Mouse (Mus musculus): ENCODE results near the gene Cage1.

Gene Cage1

DNA sequence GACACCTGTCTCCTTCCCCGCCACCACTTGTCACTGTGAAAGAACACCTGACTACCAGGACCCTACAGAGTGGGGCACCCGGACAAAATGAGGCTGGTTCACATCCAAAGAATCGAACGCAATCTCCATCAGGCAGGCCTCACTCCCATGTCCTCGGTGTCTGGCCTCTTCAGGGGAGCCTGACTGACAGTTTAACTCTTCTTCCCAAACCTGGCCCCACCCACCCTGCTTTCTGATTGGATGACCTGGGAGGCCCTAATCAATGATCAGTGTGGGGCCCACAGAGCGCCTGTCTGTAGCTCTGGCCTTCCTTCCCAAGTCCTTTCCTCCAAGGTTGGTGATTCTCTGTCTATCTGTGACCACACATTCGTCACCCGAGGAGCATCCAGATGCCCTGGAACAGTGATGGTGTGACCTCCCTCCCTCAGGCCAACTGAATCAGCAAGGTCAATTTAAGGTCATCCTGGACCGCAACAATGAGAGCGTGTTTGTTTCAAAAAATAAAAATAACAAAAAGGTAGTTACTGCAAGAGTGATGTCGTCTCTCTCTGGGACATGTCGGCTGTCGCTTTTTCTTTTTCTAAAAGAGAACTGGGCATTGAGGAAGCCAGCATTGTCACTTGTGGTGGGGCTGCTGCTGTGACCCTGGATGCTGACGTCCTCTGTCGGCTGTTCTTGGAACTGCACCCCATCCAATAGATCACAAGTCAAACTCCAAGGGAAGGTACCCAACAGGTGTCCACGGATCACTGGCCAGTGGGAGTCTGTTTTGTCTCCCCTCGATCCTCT, 71.5 kb downstream of the Cage1 start:
- DNase-seq (ENCODE audit: low spot score in 2 of 2) = no peak

DNA sequence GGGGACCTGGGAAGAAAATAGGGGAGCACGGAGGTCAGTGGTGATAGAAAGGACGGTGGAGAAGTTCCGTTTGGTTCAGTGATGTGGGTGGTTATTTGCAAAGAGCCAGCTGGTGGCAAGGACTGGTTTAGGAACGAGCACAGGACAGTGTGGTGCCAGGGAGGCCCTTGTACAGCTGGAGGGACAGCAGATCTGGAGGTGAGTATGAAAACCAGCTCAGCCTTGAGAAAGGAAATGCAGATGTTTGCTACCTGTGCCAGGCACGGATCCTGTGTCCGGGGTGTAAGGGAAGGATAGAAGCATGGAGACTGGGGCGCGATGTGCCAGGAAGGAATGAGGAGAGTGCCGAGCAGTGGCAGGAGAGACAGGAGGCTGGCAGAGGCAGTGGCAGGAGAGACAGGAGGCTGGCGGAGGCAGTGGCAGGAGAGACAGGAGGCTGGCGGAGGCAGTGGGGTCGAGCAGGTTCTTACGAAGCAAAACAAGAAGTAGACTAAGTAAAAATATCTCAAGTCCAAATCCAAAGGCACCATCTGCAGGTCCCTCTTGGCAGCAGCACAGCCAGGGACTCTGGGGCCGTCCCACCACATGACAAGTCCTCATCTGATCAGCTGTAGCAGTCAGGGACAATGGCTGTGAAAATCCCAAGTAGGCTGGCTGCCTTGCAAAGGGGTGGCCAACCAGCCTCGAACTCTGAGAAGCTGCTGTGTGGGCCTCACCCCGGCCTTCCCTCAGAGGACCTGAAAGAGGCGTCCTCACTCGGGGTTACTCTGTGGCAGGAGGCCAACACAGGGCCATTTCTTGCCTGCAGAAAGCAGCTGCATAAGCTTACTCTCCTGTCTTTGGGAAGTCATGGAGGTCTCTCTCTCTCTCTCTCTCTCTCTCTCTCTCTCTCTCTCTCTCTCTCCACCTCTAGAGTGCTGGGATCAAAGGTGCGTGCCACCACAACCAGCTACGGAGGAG, 72.5 kb downstream of the Cage1 start:
- no peak for DNase-seq (ENCODE audit: low spot score in 2 of 2)

DNA sequence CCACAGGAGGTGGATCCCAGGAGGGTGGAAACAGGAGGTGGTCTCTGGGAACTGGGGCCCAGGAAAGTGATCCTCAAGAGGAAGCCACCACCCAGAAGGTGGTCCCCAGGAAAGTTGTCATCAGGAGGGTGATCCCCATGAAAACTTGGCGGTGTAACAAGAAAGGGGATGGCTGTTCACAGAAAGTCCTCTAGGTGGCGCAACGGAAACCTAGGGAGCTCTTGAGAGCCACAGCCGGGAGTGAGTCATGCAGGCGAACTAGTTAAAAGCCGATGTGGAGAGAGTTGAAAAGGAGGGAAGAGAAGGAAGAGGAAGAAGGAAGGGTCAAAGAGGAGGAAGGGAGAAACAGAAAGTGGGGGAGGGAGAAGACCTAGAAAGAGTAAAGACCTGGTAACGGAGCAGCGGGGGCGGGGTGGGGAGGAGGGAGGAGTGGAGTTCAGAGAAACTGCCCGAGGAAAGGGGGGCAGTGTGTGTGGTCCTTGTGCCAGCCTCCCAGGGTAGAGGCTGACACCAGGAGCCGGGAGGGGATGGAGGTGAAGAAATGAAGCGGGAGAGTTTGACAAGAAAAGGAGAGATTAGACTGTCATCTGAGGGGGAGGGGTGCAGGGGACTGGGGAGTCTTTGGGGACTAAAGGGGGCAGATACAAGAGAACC, 73.4 kb downstream of the Cage1 start:
- peak; percentile 71 to 79 for DNase-seq (ENCODE audit: low spot score in 2 of 2)

DNA sequence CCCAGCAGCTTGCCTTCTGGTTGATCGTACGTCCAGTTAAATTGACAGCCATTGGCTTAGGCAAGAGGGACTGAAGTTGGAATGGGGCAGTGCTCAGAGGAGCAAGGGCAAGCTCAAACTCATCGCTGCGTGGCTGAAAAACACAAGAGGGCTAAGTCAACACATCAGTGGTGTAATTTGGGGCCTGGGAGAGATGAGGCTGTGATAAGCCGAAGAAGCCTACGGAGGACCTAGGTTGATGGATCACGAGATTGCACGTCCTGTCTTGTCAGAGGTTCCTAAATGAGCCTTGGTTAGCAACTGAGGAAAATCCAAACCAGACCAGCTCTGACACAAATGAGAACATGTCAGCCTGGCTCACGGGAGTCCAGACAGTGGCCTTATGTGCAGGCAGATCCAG, 74.3 kb downstream of the Cage1 start:
- DNase-seq (ENCODE audit: low spot score in 2 of 2) = no peak

DNA sequence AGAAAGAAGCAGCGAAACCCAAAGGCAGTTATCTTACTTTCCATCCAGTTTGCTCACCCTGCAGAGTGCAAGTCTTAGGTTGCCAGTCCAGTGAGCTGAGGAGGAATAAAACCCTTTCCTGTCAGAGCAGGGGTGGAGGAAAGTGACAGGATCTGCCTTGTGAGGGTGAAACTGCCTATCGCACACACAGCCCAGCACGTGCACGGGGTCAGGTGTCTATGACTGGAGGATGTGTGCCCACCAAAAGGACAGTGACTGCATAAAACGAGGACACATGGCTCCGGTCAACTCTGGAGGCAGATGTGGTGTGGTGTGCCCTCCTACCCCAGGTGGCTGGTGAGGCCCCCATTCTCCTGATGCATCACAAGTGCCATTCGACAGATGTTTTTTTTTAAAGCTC, 76.9 kb downstream of the Cage1 start:
- DNase-seq (ENCODE audit: low spot score in 2 of 2) = no peak

DNA sequence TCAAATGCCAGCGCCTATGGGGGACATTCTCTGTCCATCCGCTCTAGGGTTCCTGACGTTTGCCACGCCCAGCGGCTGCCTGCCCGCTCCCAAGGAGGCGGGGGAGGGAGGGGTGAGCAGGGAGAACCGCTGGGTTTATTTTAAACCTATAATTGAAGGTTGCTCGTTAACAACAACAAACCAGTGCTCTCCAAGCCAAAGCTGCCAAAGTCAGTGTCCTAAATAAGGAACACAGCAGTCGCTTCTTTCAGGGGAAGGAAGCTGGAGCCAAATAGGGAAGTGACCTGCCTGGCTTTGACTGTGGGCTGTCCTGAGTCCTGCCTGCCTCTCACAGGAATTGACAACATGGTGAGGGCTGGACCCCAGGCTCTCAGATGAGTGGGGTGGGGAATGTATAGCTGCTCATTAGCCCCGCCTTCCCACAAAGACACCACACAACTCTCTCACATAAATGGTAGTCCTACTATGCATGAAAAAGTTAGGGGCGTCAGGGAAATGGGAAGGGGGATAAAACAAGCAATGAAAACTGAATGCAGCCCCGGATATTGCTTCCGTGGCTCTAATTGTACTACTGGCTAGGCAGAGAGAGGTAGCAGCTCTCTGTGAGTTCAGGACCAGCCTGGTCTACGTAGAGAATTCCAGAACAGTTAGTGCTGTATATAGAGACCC, 77.5 kb downstream of the Cage1 start:
- DNase-seq (ENCODE audit: low spot score in 2 of 2) = no peak

DNA sequence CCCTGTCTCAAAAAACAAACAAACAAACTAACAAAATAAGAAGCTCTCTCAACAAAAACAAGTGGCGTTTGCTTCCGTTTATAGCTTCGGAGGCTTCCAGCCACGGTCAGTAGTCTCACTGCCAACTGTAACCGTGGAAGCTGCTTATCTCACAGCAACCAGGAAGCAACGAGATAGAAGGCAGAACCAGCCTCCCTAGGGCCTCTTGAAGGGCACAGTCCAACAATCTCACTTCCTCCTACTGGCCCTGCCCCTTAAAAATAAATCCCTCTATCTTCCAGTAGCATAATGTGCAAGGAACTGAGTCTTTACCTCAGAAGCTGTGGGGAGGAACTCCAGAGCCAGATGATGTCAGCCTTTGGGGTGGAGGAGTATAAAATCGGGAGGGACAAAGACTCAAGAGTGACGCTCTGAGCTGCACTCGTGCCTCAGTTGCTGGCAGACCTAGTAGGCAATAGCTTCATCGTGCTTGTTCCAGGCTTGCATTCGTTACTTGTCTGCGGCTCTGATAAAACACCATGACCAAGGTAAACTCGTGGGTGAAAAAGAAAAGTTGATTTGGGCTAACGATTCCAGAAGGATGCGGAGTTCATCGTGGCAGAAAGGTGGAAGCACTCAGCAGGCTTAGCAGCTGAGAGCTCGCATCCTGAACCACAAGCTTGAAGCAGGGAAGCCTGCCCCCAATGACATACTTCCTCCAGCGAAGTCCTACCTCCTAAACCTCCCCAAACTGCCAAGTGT, 78.2 kb downstream of the Cage1 start:
- no peak for DNase-seq (ENCODE audit: low spot score in 2 of 2)
